Mouse (Mus musculus): ENCODE results near the gene Atl1.

- TF ChIP-seq CTCF (IDR thresholded peaks at IDR 0.05; ENCODE audit: control insufficient read depth, insufficient read depth, insufficient read length) (no peak), MYOG (IDR thresholded peaks at IDR 0.05; ENCODE audit: control insufficient read depth, extremely low read depth, insufficient read length) (no peak), MAX (IDR thresholded peaks at IDR 0.05) (no peak), USF1 (IDR thresholded peaks at IDR 0.05; ENCODE audit: low read depth) (no peak), CEBPB (IDR thresholded peaks at IDR 0.05; ENCODE audit: low read depth) (no peak)
Measured at GRCm38 (mm10) chr12:69877842-69878363, 14.5 kb upstream of the Atl1 start.
